Mouse (Mus musculus) stomach, postnatal 0 days (tissue): Measurements from ENCODE around the gene Cbx6.

ENCODE experiments used
- CTCF ChIP-seq: IDR thresholded peaks from 2 replicates; pipeline ENCODE4 v1.5.1; 2016; ENCODE audit warnings: antibody characterized with exemption, low read depth, mild to moderate bottlenecking, moderate library complexity
- EP300 ChIP-seq: optimal IDR thresholded peaks from 2 replicates; pipeline ENCODE3; 2016; ENCODE audit warnings: antibody characterized with exemption

GRCm38 (mm10) chr15:79808658-79809057 lies 25.8 kb downstream of the Cbx6 start:
- TF ChIP-seq CTCF = no peak
- no peak for TF ChIP-seq EP300
